Mouse (Mus musculus) MEL (cell line): ENCODE measurements around the gene Sycp2l.

ENCODE experiments used
- CTCF ChIP-seq, 3 experiments: IDR thresholded peaks in 2 of 3; conservative IDR thresholded peaks in 1 of 3; 2 replicates each; pipeline ENCODE4 v1.5.1; 2011 to 2012; ENCODE audit warnings: low read length in 3 of 3, low read depth in 2 of 3, mild to moderate bottlenecking in 2 of 3, improper control_type of control experiment in 1 of 3, inconsistent platforms in 1 of 3, mixed read lengths in 1 of 3, moderate library complexity in 1 of 3; ENCODE audit not compliant: control insufficient read depth in 1 of 3, insufficient read depth in 1 of 3, poor library complexity in 1 of 3, severe bottlenecking in 1 of 3
- GABPA ChIP-seq: IDR thresholded peaks from 2 replicates; pipeline ENCODE4 v1.6.1; 2012; ENCODE audit warnings: low read depth, mild to moderate bottlenecking, inconsistent platforms, low read length, improper control_type of control experiment, moderate library complexity
- HCFC1 ChIP-seq: IDR thresholded peaks from 2 replicates; pipeline ENCODE4 v1.6.1; 2012; ENCODE audit warnings: low read depth, mild to moderate bottlenecking, inconsistent platforms, low read length, improper control_type of control experiment, moderate library complexity
- MAZ ChIP-seq: IDR thresholded peaks from 2 replicates; pipeline ENCODE4 v1.6.1; 2012; ENCODE audit warnings: low read depth, mild to moderate bottlenecking, inconsistent platforms, low read length, improper control_type of control experiment
- MEF2A ChIP-seq: IDR thresholded peaks from 2 replicates; pipeline ENCODE4 v1.6.1; 2014; ENCODE audit warnings: low read depth, mild to moderate bottlenecking, inconsistent platforms, low read length, improper control_type of control experiment; ENCODE audit not compliant: poor library complexity, insufficient replicate concordance, severe bottlenecking; ENCODE audit errors: extremely low read depth
- MXI1 ChIP-seq: IDR thresholded peaks from 2 replicates; pipeline ENCODE4 v1.6.1; 2011; ENCODE audit warnings: mild to moderate bottlenecking, low read depth, low read length, improper control_type of control experiment
- POLR2A ChIP-seq, 2 experiments: IDR thresholded peaks; 2 replicates each; pipeline ENCODE4 v1.6.1; 2011 to 2012; ENCODE audit warnings: low read length in 2 of 2, mild to moderate bottlenecking in 2 of 2, control low read depth in 1 of 2, improper control_type of control experiment in 1 of 2, low read depth in 1 of 2, moderate library complexity in 1 of 2; ENCODE audit not compliant: control insufficient read depth in 1 of 2, insufficient read depth in 1 of 2, poor library complexity in 1 of 2
- TBP ChIP-seq: IDR thresholded peaks from 2 replicates; pipeline ENCODE4 v1.8.0; 2011; ENCODE audit warnings: low read depth, low read length, improper control_type of control experiment
- TCF12 ChIP-seq: IDR thresholded peaks from 2 replicates; pipeline ENCODE4 v1.6.1; 2014; ENCODE audit warnings: low read depth, mild to moderate bottlenecking, inconsistent platforms, low read length, improper control_type of control experiment, moderate library complexity
- USF1 ChIP-seq: IDR thresholded peaks from 2 replicates; pipeline ENCODE4 v1.6.1; 2014; ENCODE audit warnings: low read depth, mild to moderate bottlenecking, inconsistent platforms, low read length, improper control_type of control experiment, moderate library complexity
- USF2 ChIP-seq, 2 experiments: IDR thresholded peaks; 2 replicates each; pipeline ENCODE4 v1.6.1; 2011 to 2012; ENCODE audit warnings: improper control_type of control experiment in 2 of 2, low read length in 2 of 2, borderline replicate concordance in 1 of 2, inconsistent platforms in 1 of 2, low read depth in 1 of 2, mild to moderate bottlenecking in 1 of 2; ENCODE audit not compliant: insufficient read depth in 1 of 2
- ZNF384 ChIP-seq: IDR thresholded peaks from 2 replicates; pipeline ENCODE4 v1.6.1; 2012; ENCODE audit warnings: low read depth, mild to moderate bottlenecking, inconsistent platforms, low read length, improper control_type of control experiment

DNA sequence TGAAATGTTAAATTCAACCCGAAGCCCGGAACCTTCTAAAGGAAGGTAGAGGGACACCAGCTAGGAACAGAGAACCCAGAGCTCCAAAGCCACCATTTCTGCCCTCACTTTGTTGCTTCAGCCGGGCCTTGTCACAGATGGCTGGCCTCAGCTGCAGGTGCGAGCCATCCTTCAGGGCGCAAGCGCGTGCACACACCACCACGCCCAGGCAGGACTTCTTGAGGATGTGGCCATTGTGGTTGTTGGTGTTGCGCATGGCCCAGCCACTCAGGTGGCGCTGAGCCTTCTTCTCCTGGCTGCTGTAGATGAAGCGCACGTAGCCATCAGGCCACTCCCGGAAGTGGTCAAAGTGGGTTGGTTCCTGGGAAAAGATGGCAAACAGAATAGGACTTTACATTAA lies 8.6 kb upstream of the Sycp2l start:
- TF ChIP-seq MEF2A (no peak), MAZ (no peak), GABPA (no peak), POLR2A (IDR thresholded peaks at IDR 0.05; ENCODE audit: control insufficient read depth in 1 of 2, insufficient read depth in 1 of 2, low read depth in 1 of 2, low read length in 2 of 2, poor library complexity in 1 of 2) (no peak), CTCF (IDR thresholded peaks at IDR 0.05 in 2 of 3, conservative IDR thresholded peaks at IDR 0.05 in 1 of 3; ENCODE audit: control insufficient read depth in 1 of 3, insufficient read depth in 1 of 3, low read depth in 2 of 3, low read length in 3 of 3, poor library complexity in 1 of 3, severe bottlenecking in 1 of 3) (no peak), USF1 (no peak), HCFC1 (no peak), TCF12 (no peak), MXI1 (no peak), ZNF384 (no peak), TBP (no peak), USF2 (IDR thresholded peaks at IDR 0.05; ENCODE audit: borderline replicate concordance in 1 of 2, insufficient read depth in 1 of 2, low read depth in 1 of 2, low read length in 2 of 2) (no peak)
